Mouse (Mus musculus) ZHBTc4 (cell line): ENCODE data around the gene Adamts15.

Experiments
- DNase-seq: peaks from one replicate; pipeline ENCODE4 v3.0.0-alpha.2; 2011; ENCODE audit warnings: low read depth, low spot score

Adamts15 gene

DNA sequence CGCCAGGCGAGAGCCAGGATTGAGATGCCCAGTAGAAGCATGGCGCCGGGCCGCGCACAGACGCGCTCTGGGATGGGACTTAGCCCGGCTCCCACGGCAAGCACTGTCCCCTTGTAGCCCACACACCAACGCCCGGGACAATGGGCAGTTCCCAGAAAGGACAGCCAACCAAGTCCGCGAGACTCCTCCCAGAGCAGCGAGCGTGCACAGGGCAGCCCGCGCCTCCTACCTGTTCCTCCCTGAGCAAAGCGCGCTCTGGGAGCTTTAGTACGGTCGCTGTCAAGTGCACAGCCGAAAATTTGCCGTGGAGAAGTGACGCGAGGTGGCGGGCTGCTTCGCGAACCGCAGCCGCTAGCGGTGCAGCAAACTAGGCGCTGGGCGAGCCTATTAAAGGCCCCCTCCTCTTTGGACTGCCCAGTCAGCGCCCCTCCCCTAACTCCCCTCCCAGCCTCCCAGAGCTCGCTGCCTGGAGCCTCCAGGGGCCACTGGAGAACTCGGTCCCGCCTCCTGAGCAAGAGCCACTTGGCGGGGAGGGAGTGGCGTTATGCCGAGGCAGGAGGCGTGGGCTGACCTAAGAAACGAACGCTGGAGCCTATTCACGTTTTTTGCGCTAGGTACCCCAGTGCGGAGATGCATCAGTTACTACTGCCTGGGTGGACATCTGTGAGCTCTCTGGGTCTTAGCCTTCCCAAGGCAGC, at the start of gene Adamts15:
Gene Adamts15 (minus strand): TSS at position 256 of the 698 bp plus-strand sequence.
- DNase-seq, result peak; percentile 93

DNA sequence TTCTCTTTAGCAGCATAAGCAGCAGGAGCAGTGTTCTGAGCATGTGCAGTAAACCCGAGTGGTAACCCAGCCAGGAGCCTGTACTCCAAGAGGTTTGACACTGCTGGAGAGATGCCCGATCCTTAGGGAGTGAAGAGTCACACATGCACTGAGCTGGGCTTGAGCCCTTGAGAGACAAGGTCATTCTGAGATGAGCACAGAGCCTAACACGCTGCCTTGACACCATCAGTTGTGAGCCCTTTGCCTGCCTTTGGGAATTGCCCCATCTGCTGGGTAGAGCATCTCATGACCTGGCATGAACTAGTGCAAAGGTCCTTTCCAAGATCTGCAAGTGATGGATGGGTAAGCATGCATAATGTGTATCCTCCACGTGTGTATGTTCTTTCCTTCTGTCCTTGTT, 49.7 kb upstream of the Adamts15 start:
- DNase-seq, result peak; percentile 60

DNA sequence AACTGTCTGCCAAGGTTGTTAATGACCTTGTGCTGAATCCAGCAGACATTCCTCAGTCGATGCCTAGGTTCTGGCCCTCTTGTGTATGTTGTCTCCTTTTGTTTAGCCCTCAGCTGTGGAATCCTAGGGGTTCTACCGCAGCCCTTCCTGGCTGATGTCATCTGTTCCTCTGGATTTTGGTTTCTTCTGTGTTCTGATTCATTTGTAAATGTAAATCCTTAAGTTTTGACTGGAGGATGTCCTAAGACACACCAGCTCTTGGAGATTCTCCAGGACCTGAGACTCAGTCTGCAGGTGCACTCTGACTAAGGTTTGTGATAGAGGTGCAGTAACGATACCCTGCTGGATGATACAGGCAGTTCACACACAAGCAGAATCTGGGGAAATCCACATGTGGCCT, 47.7 kb upstream of the Adamts15 start:
- peak; percentile 79 for DNase-seq

DNA sequence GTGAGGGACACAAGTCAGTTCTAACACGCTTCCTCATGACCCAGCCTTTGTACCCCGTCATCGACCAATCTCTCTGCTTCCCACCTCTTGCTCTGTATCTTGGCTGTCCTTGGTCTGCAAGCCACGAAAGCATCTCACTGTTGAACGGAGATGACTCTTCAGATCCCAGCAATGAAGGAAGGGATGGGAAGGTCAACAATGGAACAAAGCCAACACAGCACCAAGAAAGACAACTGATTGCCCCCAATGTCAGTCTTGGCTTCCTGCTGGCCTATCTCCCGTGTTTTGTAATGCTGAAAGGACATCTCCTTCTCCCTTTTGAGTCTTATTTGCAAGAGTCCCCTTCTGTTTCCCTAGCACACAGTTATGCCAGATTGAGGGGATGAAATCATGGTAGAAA, 45.9 kb upstream of the Adamts15 start:
- peak; percentile 45 for DNase-seq

DNA sequence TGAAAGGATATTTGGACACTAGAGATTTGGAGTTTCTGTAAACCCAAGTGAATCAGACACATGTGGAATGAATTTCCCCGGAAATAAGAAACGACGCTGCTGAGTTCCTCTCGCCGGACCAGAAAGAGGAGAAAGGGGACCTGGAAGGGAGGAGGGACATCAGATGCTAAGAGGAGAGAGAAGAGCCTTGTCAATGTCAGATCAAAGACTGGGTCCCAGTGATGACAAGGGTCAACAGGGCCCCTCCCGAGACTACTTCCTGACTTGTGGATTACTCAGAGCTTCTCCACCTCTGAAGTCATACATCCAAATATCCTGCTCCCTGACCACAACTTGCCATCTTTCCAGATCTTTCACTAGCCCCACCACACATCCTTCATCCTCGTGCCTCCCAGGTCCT, 44.6 kb upstream of the Adamts15 start:
- no peak for DNase-seq

DNA sequence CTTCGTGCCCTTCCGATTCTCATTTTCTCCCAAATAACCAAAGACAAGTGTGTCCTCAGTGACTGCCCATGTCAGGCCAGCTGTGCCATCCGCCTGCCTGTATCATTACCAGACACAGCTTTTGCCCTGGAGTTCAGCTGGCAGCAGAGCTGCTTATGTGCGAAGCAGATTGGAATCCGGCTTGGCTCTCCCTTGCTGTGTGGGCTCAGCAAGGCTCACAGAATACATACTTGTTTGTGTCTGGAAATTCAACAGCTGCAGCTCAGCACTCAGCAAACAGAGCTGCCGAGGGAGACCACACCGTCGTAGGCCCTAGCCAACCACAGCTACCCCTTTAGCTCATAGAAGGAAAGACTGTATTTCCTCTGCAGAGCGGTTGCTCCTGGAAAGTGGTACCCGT, 42.4 kb upstream of the Adamts15 start:
- no peak for DNase-seq

DNA sequence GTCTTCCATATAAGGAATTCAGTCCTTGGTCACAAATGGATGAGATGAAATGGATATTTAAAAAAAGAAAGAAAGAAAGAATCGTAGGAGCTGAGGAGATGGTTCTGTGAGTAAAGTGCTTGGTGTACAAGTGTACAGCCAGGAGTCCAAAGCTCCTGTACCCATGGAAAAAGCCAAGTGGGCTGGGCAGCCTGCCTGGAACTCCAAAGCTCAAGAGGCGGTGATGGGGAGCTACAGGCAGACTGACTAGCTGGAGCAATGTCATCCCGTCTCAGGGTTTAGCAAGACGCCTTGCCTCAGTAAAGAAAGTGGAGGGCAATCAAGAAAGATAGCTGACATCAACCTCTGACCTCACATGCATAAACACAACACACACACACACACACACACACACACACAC, 41.5 kb upstream of the Adamts15 start:
- DNase-seq, result no peak

DNA sequence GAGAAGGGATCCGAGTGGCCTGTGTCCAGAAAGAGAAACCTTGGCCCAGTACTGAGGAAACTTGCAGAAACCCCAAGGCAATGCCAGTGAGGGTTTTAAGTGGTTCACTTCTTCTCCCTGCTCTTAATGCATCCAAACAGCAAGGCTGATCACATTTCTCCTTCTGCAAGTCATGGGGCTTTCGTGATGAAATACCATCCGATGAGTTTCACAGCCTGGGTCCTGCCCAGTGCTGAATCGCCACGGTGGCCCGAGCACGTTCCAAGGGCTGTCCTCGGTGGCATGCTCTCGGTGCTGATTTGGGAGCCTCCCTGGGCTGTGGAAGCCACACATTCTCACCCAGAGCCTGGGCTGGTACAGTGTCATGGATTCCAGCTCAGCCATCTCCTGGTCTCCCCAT, 33.0 kb upstream of the Adamts15 start:
- no peak for DNase-seq

DNA sequence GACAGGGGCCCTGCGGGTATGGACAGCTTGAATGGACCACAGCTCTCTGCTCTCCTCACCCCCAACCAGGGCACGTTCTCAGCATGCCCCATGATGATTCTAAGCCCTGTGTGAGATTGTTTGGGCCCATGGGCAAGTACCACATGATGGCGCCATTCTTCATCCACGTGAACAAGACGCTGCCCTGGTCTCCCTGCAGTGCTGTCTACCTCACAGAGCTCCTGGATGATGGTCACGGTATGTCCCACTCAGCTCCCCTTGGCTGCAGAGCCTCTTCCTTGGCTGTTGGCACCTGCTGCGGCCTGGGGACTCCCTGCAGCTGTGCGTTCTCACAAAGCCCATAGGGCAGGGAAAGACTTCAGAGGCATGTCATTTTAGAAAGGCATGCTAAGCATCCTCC, 31.0 kb upstream of the Adamts15 start:
- peak; percentile 70 for DNase-seq

DNA sequence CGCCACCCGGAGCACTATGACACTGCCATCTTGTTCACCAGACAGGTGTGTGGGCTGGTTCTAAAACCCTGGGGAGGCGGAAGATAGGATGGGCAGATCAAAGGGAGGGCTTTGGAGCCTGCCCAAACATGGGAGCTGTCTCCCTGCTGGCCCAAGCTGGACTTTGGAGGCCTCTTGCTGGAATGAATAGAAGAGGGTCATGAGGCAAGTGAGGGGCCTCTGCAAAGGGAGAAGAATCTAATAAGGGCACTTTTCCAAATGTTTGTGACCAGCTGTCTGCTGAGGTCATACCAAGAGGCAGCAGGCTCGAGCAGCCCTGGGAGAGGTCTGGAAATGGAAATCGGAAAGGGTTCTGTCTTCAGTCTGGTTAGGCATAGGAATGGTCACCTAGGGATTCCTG, 29.2 kb upstream of the Adamts15 start:
- no peak for DNase-seq

DNA sequence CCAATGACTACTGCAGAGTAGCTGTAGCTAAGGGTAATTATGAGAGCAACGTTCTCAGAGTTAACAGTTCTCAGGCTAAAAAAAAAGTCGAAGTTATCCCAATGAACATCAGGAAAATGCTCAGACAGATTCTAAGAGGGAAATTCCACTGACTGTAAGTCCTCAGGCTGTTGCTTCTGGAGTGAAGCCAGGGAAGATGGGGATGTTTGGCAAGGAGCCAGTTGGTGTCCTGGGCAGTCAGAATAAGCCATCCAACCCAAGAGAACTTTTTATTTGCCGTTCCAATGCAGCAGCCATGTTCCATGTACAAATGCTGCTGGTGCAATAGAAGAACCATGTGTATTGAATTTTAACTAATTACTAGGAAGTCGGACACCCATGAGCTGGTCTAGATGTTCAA, 28.3 kb upstream of the Adamts15 start:
- no peak for DNase-seq

DNA sequence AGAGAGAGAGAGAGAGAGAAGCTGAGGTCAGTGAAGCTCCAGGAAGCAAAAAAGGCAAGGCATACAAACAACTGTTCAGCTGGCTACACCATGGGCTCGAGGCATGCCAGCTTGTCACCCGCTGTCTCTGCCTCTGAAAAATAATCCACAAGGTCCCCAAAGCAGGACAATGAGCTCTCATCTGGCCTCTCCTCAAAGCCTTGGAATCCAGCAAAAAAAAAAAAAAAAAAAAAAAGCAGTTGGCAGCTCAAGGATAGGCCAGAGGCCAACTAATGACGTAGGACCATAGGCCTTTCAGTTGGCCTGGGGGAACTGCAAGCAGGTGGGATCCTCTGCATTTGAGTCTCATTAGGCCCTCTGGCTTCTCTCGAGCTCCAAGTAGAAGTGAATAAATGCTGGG, 27.7 kb upstream of the Adamts15 start:
- DNase-seq, result no peak

DNA sequence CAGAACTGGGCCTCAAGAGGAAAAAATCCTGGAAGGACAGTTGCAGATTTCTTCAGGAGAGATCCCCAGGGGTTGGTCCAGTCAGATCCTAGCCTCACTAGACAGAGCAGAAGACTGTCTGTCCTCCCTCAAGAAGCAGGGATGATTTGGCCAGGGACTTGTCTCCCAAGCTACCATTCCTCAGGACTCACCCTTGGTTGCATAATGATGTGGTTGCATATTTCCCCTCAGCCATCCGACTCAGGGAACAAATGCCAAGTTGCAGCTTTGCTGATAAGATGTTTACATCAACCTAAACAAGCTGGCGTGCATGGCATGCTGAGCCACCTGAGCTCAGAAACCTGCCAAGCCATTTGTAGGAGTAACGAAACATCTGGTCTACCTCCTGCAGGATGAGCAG, 27.2 kb upstream of the Adamts15 start:
- DNase-seq, result no peak

DNA sequence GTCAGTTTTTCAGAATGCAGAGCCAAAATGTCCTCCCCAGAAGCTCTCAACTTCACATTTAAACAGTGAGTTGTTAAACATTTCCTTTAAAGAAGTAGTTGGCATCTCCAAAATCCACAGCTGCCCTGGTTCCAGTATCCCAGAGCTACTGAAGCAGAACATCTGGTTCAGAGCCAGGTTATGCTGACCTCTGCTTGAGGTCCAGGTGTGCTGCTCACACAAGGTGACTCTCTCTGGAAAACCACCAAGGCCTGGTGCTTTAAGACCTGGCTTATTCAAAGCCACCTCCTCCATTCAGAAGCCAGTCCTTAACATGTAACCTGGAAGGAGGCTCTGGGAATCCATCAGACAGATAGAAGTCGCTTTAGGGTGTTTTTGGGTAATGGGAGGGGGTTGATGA, 23.0 kb upstream of the Adamts15 start:
- DNase-seq, result no peak

DNA sequence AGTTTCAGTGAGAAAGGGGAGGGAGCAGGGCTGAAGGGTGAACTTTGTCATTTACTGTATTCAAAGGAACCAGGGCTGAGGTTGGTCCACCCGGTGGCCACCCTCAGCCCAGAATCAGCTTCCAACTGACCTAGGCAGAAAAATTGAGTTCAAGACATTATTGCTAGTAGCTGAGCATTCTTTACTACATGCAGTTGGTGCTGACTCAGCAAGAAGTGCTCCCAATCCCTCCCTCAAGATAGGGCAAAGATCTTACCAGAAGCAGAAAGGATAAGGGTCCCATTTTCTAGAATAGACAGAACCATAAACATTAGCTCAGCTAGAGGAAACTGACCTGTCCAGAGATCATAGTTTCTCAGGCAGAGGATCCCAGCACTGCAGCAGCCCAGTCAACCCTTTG, 22.0 kb upstream of the Adamts15 start:
- no peak for DNase-seq

DNA sequence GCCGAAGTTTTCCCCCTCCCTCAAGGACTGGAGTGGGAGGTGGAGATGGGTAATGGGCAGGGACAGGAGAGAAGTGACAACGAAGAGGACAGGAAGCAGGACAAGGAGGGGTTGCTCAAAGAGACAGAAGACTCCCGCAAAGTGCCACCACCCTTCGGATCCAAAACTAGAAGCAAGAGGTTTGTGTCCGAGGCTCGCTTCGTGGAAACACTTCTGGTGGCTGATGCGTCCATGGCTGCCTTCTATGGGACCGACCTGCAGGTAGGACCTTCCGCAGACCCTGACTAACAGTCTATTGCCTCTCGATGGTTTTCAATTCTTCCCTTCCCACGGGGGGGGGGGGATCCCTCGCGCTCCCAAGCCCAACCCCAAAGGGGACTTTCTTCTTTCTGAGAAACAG, 21.1 kb upstream of the Adamts15 start:
- no peak for DNase-seq

DNA sequence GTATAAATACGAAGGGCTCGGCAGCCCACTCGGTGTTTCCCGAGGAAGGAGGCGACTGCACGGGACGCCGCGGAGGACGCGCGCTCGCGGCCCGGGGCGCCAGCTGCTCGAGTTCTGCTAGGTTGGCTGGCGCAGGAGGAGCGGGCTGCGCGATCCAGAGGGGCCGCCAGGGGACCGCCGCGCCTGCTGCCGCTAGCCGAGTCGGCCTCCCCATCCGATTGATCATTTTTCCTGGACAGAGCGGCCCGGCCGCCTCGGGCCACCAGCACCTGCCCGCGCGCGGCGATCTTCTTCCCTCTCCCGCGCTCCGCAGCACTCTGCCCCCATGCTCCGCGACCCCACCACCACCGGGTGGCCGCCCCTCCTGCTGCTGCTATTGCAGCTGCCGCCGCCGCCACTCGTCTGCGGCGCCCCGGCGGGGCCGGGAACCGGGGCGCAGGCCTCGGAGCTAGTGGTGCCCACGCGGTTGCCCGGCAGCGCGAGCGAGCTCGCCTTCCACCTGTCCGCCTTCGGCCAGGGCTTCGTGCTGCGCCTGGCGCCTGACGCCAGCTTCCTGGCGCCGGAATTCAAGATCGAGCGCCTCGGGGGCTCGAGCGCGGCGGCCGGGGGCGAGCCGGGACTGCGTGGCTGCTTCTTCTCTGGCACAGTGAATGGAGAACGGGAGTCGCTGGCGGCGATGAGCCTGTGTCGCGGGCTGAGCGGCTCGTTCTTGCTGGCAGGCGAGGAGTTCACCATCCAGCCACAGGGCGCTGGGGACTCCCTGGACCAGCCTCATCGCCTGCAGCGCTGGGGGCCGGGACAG, 20.5 kb upstream of the Adamts15 start, which contains the start of gene Adamts8:
Gene Adamts8 (plus strand): TSS at position 51 of the 802 bp plus-strand sequence.
- peak; percentile 84 for DNase-seq

DNA sequence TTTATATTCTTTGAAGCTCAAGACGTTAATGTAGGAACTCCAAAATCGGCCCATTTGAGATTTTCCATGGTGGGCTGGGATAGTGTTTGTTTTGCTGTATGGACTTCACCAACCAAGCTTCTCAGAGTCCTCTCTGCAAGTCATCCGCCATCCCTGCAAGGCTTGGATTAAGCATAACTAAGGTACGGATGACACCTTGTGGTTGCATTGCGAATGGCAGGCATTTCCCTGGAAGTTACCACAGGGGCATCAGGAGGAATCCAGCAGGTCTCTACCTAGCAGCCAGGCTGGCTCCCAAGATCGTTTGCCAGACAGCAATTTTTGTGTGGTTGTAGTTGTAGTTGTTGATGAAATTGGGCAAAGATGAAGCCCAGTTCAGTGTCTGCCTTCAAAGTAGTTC, 18.1 kb upstream of the Adamts15 start:
- DNase-seq, result peak; percentile 93

DNA sequence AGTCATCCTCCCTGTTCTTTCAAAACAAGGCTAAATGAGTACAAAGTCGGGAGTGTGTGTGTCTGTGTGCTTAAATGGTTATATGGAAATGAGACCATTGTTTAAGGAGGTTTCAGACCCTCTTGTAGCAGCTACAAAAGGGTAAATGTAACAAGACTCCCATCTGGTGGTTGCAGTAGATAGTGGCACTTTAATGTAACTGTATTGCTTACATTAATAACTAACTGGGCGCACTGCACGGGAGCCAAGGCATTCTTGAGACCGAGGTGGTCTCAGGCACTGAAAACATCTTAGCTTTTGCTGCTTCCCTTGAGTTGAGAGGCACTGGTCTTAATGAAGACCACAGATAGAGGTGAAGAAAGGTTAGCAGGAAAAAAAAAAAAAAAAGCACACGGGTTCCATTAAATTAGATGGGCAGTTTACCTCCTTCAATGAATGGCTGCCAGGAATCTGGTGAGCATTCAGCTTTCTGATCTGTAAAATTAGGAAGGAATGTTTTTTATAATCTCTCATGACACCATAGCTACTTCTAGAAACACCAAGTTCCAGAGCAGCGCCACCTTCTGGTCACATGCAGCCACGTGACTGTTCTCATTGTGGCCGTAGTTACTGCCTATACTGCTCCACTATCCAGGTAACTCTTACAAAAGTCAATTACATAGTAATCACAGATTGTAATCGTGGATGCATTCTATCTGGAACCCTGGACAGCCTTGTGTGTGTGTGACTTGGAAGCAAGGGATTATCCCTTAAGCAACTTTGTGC, 14.6 kb upstream of the Adamts15 start:
- DNase-seq, result peak; percentile 79

DNA sequence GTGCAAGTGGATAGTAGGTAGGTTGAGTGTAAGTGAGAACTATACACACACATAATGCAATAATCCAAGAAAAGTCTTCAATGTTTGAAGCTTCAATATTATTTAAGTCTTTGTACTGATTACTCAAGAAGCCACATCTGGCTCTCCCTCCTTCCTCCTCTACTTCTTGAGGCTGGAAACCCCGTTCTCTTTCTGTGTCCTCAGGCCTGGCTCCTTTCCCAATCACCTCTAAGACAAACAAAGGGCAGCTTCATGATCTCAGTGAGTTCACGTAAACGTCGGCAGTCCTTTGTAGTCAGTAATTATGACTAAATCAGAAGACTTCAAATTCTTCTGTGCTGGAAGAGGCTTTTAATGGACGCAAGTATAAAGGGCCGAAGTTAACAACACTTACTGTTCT, 12.6 kb upstream of the Adamts15 start:
- no peak for DNase-seq

DNA sequence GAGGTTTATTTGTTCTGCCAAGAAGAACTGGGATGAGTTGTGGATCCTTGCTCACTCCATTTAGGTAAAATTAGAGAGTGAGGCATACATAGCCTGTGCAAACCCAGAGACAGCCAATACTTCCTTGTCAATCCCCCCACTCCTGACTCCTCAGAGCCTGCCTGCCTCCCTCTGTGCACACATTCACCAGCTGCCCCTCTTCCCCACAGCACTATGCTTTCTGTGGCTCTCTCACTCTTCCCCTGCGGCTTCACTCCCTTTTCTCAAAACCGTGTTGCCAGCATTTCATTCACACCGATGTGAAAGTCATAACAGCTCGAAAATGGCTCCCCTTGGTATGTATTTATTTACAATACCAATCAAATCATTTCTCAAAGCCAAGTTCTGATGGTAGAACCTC, 10.1 kb upstream of the Adamts15 start:
- DNase-seq, result no peak

DNA sequence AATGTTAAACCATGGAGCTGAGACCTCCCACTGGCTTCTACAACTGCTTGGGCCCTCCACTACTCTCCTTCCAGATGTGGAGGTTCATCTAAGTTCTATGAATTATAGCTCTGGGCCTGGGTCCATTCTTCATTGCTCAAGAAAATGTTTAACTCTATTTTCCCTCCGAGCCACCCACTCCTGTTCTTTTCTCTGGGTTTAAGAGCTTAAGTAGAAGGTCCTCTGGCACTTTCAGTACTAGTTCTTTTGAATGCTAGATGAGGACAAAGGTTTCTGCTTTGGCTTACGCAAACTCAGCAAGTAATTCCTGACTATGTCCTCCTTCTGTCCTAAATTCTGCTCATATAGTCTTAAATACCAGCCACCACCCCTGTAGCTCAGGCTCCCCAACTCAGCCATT, 6.5 kb upstream of the Adamts15 start:
- no peak for DNase-seq
